Mouse (Mus musculus): Measurements from ENCODE around the gene Slc6a20a.

The Slc6a20a gene

GRCm38 (mm10) chr9:123636771-123637170, 41.9 kb downstream of the Slc6a20a start:
- DNase-seq: no peak

- no peak for DNase-seq
Observed at GRCm38 (mm10) chr9:123632993-123633392, 45.7 kb downstream of the Slc6a20a start.

GRCm38 (mm10) chr9:123632281-123632680, 46.4 kb downstream of the Slc6a20a start, which contains the start of gene Slc6a20b:
TSS of gene Slc6a20b (minus strand) at chr9:123632565.
- DNase-seq: no peak

- no peak for DNase-seq
Observed at GRCm38 (mm10) chr9:123631666-123632065, 47.0 kb downstream of the Slc6a20a start.

- no peak for DNase-seq
Observed at GRCm38 (mm10) chr9:123625821-123626220, 52.9 kb downstream of the Slc6a20a start.

- DNase-seq: no peak
Observed at GRCm38 (mm10) chr9:123624741-123625140, 53.9 kb downstream of the Slc6a20a start.

- no peak for DNase-seq
Observed at GRCm38 (mm10) chr9:123620311-123621098, 58.2 kb downstream of the Slc6a20a start.

GRCm38 (mm10) chr9:123601529-123601928, 77.2 kb downstream of the Slc6a20a start:
- DNase-seq: no peak

- DNase-seq: no peak
Observed at GRCm38 (mm10) chr9:123597376-123597775, 81.3 kb downstream of the Slc6a20a start.

GRCm38 (mm10) chr9:123596910-123597309, 81.8 kb downstream of the Slc6a20a start:
- no peak for DNase-seq

GRCm38 (mm10) chr9:123595194-123595593, 83.5 kb downstream of the Slc6a20a start:
- no peak for DNase-seq

GRCm38 (mm10) chr9:123589240-123589910, 89.3 kb downstream of the Slc6a20a start:
- DNase-seq: no peak

All from layer of hippocampus, adult 9-11 months (tissue).